Mouse (Mus musculus): ENCODE data around the gene Gas2l1.
"Not testable (repeated sequence)": the region's sequence is repeated elsewhere in the genome, so short reads cannot be mapped to it uniquely, and the experiment has no call there.

The Gas2l1 gene

DNA sequence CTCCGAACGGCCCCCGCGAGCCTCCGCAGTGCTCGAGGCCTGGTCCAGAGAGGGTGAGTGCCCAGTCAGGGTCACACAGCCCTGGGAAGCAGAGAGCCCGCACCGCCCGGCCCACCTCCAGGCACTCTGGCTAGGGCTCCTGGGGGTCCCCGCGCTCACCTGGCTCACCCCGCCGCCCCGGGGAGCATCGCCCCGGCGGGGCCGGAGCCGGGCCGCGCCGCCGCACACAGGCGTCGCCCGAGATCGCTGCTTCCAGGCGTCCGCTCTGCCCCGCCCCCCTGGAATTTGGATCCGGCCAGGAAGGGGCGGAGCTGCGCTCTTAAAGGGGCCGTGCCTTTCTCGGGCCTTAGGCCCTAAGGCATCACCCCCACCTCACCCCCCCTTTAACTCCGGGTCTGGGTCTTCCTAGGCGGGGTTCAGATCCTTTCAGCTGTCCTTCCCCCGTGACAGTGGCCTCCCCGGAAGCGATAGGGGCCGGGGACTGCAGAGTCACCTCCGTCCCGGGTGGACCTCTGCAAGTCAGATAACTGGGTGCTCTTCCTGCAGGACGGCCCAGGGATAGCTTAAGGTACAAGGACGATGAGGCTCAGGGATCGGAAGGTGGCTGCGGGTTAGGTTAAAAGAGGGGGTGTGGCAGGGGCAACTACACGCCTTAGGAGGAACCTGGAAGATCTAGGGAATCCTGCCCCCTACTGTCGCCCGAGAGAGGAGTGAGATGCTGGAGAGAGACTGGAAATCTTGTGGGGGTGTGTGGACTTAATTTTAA, at the start of gene Gas2l1:
TSS of gene Gas2l1 (minus strand) at position 272 of the 766 bp plus-strand sequence.
- DNase-seq: peak; percentile 95

DNA sequence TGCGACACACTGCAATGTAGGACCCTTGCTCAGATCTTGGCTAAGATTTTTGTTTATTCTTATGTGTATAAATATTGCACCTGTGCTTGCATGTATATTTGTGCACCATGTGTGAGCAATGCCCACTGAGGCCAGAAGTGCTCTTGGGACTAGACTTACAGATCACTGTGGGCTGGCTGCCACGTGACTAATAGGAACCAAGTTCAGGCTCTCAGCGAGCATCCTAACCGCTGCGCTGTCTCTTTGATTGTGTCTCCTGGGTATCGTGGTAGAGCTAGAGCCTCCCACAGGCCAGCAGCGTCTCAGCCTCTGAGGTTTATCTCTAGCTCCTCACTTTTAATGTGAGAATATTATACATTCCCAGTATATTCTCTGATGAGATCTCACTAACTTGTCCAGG, 48.5 kb upstream of the Gas2l1 start:
- no peak for DNase-seq

- DNase-seq: no peak
Observed at GRCm38 (mm10) chr11:5109441-5109840, 44.3 kb upstream of the Gas2l1 start.

- no peak for DNase-seq
Observed at GRCm38 (mm10) chr11:5103986-5104509, 38.9 kb upstream of the Gas2l1 start.

DNA sequence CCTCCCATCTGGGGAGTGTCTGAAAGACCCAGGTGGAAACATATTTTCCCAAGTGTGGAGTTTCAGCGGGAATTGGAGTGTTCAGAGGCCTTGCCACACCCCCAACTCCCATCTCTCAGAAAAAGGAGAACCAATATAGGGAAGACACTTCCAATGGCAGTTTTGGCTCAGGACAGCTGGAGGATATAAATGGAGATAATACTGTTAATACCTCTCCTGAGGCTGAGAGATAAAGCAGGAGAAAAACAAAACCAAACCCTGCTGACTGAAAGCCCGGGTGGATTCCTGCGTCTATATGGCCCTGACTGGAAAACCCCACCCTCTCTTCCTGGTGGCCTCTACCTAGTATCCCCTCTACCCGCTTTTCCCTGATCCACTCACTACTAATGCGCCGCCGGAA, 37.3 kb upstream of the Gas2l1 start:
- DNase-seq: no peak

GRCm38 (mm10) chr11:5101641-5102040, 36.5 kb upstream of the Gas2l1 start:
- no peak for DNase-seq

DNA sequence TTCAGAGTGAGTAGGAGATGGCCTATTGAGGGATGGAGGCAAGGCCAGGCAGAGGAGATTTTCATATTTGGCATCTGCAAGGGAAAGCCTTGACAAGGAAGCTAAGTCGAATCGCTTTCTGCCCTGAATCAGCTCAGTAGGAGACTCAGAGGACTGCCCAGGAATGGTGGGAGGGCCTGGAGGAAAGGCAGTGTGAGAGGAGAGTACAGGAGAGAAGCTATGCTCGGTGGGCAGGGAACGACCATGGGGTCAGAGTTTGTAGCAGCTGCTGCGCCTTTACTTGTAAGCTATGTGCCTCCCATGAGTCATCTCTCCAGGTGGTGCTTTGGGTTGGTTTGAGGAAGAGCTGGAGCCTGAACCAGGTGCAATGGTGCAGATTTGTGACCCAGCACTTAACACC, 35.7 kb upstream of the Gas2l1 start:
- DNase-seq: no peak

DNA sequence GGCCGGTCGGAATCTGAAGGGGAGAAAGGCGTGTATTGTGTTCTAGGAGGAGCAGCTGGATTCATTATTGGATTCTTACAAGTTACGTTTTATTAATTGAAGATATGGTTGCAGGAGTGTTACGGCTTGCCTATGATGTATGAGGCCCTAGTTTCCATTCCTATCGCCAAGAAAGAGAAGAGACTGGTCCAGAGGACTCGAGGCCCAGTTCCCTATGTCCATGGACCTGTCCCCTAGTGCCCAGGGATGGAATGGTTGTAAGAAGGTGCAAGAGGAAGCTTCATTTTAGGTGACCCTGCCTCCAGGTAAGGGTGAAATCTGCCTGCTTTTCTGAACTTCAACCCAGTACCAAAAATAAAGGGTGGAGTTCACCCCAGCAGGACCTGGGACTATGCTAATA, 35.2 kb upstream of the Gas2l1 start:
- no peak for DNase-seq

- peak; percentile 89 for DNase-seq
Observed at GRCm38 (mm10) chr11:5099576-5100183, 34.6 kb upstream of the Gas2l1 start.

DNA sequence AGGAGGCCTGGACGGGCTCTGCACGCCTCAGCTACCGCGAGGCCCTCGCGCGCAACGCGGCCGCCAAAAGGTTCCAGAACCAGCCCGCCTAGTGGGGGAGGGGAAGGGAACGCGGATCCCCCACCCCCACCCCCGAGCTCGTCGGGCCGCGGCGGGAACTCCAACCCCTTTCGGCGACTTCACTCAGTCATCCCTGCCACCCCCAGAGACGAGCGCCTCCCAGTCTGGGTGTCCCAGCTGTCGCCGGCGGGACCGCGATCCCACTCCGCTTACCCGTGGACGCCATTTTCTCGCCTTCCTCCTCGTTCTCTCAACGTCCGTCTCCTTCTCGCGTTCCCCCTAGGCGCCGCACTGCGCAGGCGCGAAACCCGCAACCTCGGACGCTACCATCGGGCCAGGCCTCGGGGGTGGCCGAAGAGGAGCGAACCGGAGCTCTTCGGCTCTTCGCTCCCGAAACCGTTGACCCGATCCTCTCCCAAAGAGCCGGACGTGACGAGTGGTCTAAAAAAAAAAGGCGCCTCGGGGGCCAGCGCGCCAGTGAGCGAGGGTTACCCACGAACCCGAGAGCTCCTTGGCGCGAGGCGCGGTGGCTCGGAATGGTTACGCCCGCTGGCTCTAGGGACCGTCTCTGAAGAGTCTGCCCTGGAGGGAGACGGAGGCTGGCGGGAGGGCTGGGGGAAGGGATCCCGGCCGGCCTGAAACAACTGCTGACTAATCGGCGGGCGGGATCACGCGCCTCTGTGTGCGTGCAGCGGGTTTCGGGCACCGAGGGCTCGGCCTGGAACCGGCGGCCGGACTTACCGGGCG, 33.8 kb upstream of the Gas2l1 start, which contains the start of the genes Rhbdd3 and Ewsr1:
TSS of gene Rhbdd3 (plus strand) at position 191 of the 807 bp plus-strand sequence.
TSS of gene Ewsr1 (minus strand) at position 531 of the 807 bp plus-strand sequence.
- peak; percentile 99 for DNase-seq

DNA sequence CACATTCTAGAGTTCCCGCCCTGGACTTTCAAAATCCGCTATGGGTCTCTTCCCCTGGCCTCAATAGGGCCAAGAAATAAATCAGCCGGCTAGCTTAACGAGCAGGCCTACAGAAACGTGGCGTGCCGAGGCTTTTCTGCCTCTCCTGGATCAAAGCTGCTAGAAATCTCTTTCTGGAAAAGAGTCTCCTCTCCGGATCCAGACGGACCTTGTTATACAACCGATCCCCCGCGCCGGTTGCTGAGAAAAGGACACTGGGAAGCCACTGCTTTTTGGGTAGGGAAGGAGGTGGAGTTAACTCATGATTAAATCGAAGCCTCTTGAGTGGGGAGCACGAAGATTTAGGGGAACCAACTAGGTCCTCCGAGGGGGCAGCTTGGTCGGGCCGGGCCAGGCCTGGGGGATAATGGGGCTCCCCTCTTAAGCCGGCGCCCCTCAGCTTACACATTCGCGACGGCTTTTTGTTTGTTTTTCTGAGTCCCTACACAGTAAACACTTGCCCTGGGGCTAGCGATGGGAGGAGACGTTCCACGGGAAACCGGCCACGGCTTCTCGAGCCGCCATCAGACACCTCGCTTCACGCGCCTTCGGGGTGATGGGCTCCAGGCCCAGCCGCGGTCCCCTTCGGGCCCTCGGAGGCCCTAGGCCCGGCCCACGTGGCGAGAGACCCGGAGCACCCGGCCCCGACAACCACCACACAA, 33.1 kb upstream of the Gas2l1 start:
- DNase-seq: peak; percentile 67

- DNase-seq: no peak
Observed at GRCm38 (mm10) chr11:5096480-5097020, 31.4 kb upstream of the Gas2l1 start.

GRCm38 (mm10) chr11:5095877-5096276, 30.8 kb upstream of the Gas2l1 start:
- no peak for DNase-seq

- DNase-seq: no peak
Observed at GRCm38 (mm10) chr11:5091706-5092105, 26.6 kb upstream of the Gas2l1 start.

GRCm38 (mm10) chr11:5089147-5089546, 24.0 kb upstream of the Gas2l1 start:
- DNase-seq: no peak

- DNase-seq: not testable (repeated sequence)
Observed at GRCm38 (mm10) chr11:5076843-5077242, 11.7 kb upstream of the Gas2l1 start.

DNA sequence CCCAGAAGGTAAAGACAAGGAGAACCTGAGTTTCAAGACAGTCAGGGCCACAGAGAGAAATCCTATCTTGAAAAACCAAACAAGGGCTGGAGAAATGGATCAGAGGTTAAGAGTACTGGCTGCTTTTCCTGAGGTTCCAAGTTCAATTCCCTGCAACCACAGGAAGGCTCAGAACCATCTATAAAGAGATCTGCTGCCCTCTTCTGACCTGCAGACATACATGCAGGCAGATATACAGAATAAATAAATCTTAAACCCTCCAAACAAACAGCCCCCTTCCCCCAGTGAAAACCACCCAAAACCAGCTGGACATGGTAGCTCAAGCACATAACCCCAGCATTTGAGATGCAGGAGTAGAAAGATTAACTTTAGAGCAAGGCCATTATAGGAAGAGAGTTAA, 10.6 kb upstream of the Gas2l1 start:
- DNase-seq: no peak

GRCm38 (mm10) chr11:5074882-5075281, 9.8 kb upstream of the Gas2l1 start:
- DNase-seq: no peak

DNA sequence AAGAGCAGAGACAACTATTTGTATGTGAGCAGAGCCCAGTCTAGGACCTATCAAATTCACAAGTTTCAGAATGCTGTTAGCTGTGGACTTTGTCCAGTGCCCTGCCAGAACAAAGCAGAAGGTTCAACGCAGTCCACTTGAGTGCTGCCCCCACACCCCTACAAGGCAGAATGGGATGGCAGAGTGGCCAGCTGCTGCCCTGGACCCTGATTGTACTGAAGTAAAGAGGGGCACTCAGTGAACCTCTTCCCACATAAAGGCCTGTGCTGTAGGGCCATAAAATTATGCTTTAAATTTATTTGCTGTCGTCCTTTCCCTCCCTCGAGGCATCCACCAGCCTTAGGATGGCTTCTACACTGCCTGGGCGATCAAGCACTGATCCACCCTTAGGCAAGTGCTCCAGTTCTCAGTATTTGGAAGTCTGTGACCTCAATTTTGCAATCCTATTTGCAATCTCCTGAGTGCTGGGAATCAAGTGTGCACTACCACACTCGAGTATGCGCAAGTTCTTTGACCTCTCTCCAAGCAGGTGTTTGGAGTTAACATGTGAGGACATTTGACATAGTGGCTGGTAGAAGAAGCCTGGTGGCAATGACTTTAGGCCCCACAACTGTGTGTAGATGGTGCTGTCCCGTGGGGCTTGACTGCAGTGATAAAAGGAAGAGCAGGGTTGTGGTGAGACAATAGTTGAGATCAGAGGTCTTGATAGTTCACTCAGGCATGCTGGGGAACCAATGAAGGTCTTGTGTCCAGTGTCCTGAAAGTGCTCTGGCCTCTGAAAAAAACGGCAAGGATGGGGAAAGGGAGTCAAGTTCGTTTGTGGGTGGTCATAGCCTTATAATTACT, 3.2 kb upstream of the Gas2l1 start:
- DNase-seq: no peak

DNA sequence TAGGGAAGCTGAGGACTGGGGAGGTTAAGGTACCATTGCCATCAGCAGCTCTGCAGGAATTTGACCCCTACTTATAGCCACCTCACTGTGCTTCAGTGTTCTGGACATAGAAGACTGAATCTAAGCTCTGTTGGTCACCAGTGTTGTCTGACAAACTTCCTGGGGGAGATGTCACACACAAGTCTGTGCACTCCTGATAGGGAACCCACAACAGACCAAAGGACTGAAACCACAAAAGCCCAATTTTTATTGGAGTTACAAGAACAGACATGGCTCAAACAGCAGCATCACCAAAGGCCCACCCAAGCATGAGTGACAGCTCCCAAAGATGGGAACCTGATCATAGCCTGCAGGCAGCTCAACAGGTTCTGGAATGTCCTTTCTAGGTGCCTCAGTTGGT, 1.9 kb upstream of the Gas2l1 start:
- no peak for DNase-seq

GRCm38 (mm10) chr11:5064282-5065055, 658 bp downstream of the Gas2l1 start:
- no peak for DNase-seq

Data from kidney, adult 18-20 months (tissue).